Mouse (Mus musculus) urinary bladder, postnatal 10 days (tissue): ENCODE measurements around the gene Prss40.

Experiments
- DNase-seq: peaks from one replicate; pipeline ENCODE4 v3.0.0; 2022; ENCODE audit warnings: low spot score

Prss40 gene

GRCm38 (mm10) chr1:34560843-34561242, at the start of gene Prss40:
TSS of gene Prss40 (minus strand) at chr1:34560943.
- DNase-seq = no peak

- DNase-seq = no peak
These were observed 41.6 kb upstream of the Prss40 start for GRCm38 (mm10) chr1:34602363-34602762.

GRCm38 (mm10) chr1:34601323-34602047, 40.7 kb upstream of the Prss40 start:
- DNase-seq = no peak

- DNase-seq = no peak
These were observed 39.3 kb upstream of the Prss40 start for GRCm38 (mm10) chr1:34600000-34600399.

GRCm38 (mm10) chr1:34587298-34588096, 26.8 kb upstream of the Prss40 start:
- DNase-seq = no peak

- no peak for DNase-seq
These were observed 24.0 kb upstream of the Prss40 start for GRCm38 (mm10) chr1:34584736-34585135.

- DNase-seq = no peak
These were observed 23.1 kb upstream of the Prss40 start for GRCm38 (mm10) chr1:34583821-34584263.

- DNase-seq = no peak
These were observed 21.5 kb upstream of the Prss40 start for GRCm38 (mm10) chr1:34582218-34582617.

- DNase-seq = no peak
These were observed 19.1 kb upstream of the Prss40 start for GRCm38 (mm10) chr1:34579782-34580356.

- DNase-seq = no peak
These were observed 18.4 kb upstream of the Prss40 start, which contains the start of gene Amer3 for GRCm38 (mm10) chr1:34578851-34579781. TSS of gene Amer3 (plus strand) at chr1:34579657.

- no peak for DNase-seq
These were observed 12.5 kb upstream of the Prss40 start for GRCm38 (mm10) chr1:34573221-34573620.

- DNase-seq = no peak
These were observed 10.7 kb upstream of the Prss40 start for GRCm38 (mm10) chr1:34571431-34571830.

GRCm38 (mm10) chr1:34569876-34570275, 9.1 kb upstream of the Prss40 start:
- no peak for DNase-seq

GRCm38 (mm10) chr1:34568120-34568519, 7.4 kb upstream of the Prss40 start:
- no peak for DNase-seq

- DNase-seq = no peak
These were observed 3.8 kb upstream of the Prss40 start for GRCm38 (mm10) chr1:34564383-34565045.

GRCm38 (mm10) chr1:34554275-34554674, 6.5 kb downstream of the Prss40 start:
- no peak for DNase-seq

- DNase-seq = no peak
These were observed 7.1 kb downstream of the Prss40 start for GRCm38 (mm10) chr1:34553690-34554089.

- DNase-seq = no peak
These were observed 13.7 kb downstream of the Prss40 start for GRCm38 (mm10) chr1:34547074-34547473.

- DNase-seq = no peak
These were observed 23.8 kb downstream of the Prss40 start for GRCm38 (mm10) chr1:34536767-34537485.

- DNase-seq = no peak
These were observed 24.4 kb downstream of the Prss40 start for GRCm38 (mm10) chr1:34536291-34536766.
